Mouse (Mus musculus) intestine, postnatal 0 days (tissue): ENCODE results near the gene Trim71. TPM values are rescaled to one million over a fixed set of nuclear protein-coding genes. Genes with fewer than 3 reads are reported as not detected.

ENCODE experiments used
- ATAC-seq: fragments of 200-750 bp; cut with Nextera tagmentation; 2 replicates; pipeline ENCODE4 v1.8.0; 2017; ENCODE audit warnings: mild to moderate bottlenecking, moderate TSS enrichment, moderate library complexity
- H3K27ac ChIP-seq: fragments of 300-500 bp; sonication (generic); 2 replicates; pipeline ENCODE4 v1.5.1; 2014; ENCODE audit warnings: mild to moderate bottlenecking, low read depth, low read length, moderate library complexity
- H3K27me3 ChIP-seq: fragments of 300-500 bp; sonication (generic); replicated peaks from 2 replicates; pipeline ENCODE4 v1.6.1; 2014; ENCODE audit warnings: low read length, mixed read lengths; ENCODE audit not compliant: control insufficient read depth, insufficient read depth
- H3K36me3 ChIP-seq: fragments of 300-500 bp; sonication (generic); 2 replicates; pipeline ENCODE4 v1.6.1; 2014; ENCODE audit warnings: mild to moderate bottlenecking, moderate library complexity; ENCODE audit not compliant: control insufficient read depth, insufficient read depth
- H3K4me1 ChIP-seq: fragments of 300-500 bp; sonication (generic); replicated peaks from 2 replicates; pipeline ENCODE4 v1.6.1; 2014; ENCODE audit warnings: antibody characterized with exemption, low read length, mixed read lengths; ENCODE audit not compliant: control insufficient read depth, insufficient read depth
- H3K4me2 ChIP-seq: fragments of 300-500 bp; sonication (generic); replicated peaks from 2 replicates; pipeline ENCODE4 v1.6.1; 2014; ENCODE audit warnings: low read depth, mild to moderate bottlenecking, moderate library complexity
- H3K4me3 ChIP-seq: fragments of 300-500 bp; sonication (generic); 2 replicates; pipeline ENCODE4 v1.5.1; 2014; ENCODE audit warnings: low read depth, low read length
- H3K9ac ChIP-seq: fragments of 300-500 bp; sonication (generic); 2 replicates; pipeline ENCODE4 v1.6.1; 2014; ENCODE audit warnings: mild to moderate bottlenecking, low read depth, low read length
- H3K9me3 ChIP-seq: fragments of 300-500 bp; sonication (generic); 2 replicates; pipeline ENCODE4 v1.6.1; 2016; ENCODE audit warnings: mixed run types; ENCODE audit not compliant: control insufficient read depth
- CTCF ChIP-seq: sonication (generic); IDR thresholded peaks from 2 replicates; pipeline ENCODE4 v1.5.1; 2016; ENCODE audit warnings: low read depth, mild to moderate bottlenecking, control low read depth, antibody characterized with exemption, moderate library complexity
- WGBS: fragments of 180-500 bp; shearing (Covaris S2); extraction: QIAGEN DNeasy Blood & Tissue Kit; methylation state at CpG from one replicate; pipeline ENCODE4 v1.1.7; 2014; 5-methylcytosine and 5-hydroxymethylcytosine counted together
- polyA plus RNA-seq: library from polyadenylated mRNA; unstranded; fragments of >200 nt; fragmentation: Nextera tagmentation; extraction: Ambion mirVana; gene quantifications from 2 replicates; pipeline ENCODE4 v1.2.1, GENCODE M21; 2015

Gene Trim71
- polyA plus RNA-seq, 1 experiment from 2014 or later = 1.5 TPM

- no peaks in the 10 kb centered on the region for H3K9me3 ChIP-seq
- no peak overlapping the region for H3K4me3 ChIP-seq
- H3K4me1 ChIP-seq = no peaks in the 10 kb centered on the region
- no peak for ATAC-seq
- no peaks in the 10 kb centered on the region for H3K27me3 ChIP-seq
- H3K27ac ChIP-seq = no peak overlapping the region
- WGBS = 70% methylated on average over 7 of the region's 7 CpGs
- no peak overlapping the region for H3K4me2 ChIP-seq
- no peak for TF ChIP-seq CTCF
- H3K36me3 ChIP-seq = no peaks in the 10 kb centered on the region
- H3K9ac ChIP-seq = no peak overlapping the region
Observed at GRCm38 (mm10) chr9:114496469-114496868, 67.7 kb downstream of the Trim71 start.

- Histone ChIP-seq H3K27me3 (no peaks in the 10 kb centered on the region), H3K27ac (peak overlapping the region; percentile 97), H3K9me3 (no peaks in the 10 kb centered on the region), H3K9ac (peak overlapping the region; percentile 45), H3K4me2 (peak overlapping the region; percentile 41), H3K36me3 (no peaks in the 10 kb centered on the region), H3K4me1 (0 out of 2 replicates have a peak, but pooled peaks cover 6% of the 10 kb centered on the region), H3K4me3 (no peak overlapping the region)
- no peak for TF ChIP-seq CTCF
- WGBS = 39% methylated on average over 23 of the region's 23 CpGs
- ATAC-seq = peak; percentile 96
Observed at GRCm38 (mm10) chr9:114487481-114488258, 76.5 kb downstream of the Trim71 start.

- no peaks in the 10 kb centered on the region for H3K9me3 ChIP-seq
- 0 out of 2 replicates have a peak, but pooled peaks cover 6% of the 10 kb centered on the region for H3K4me1 ChIP-seq
- H3K27me3 ChIP-seq = no peaks in the 10 kb centered on the region
- no peak overlapping the region for H3K9ac ChIP-seq
- H3K4me3 ChIP-seq = no peak overlapping the region
- ATAC-seq = peak; percentile 43
- peak; percentile 32 for TF ChIP-seq CTCF
- WGBS = 36% methylated on average over 4 of the region's 4 CpGs
- H3K4me2 ChIP-seq = 0 out of 2 replicates have a peak overlapping the region, but pooled peaks have one; percentile 41
- H3K36me3 ChIP-seq = no peaks in the 10 kb centered on the region
- peak overlapping the region; percentile 97 for H3K27ac ChIP-seq
Observed at GRCm38 (mm10) chr9:114486808-114487207, 77.4 kb downstream of the Trim71 start.

GRCm38 (mm10) chr9:114484771-114485170 is 79.4 kb downstream of the Trim71 start:
- no peak overlapping the region for H3K27ac ChIP-seq
- no peak for TF ChIP-seq CTCF
- no peak for ATAC-seq
- H3K4me3 ChIP-seq = no peak overlapping the region
- no peak overlapping the region for H3K4me2 ChIP-seq
- 0 out of 2 replicates have a peak, but pooled peaks cover 6% of the 10 kb centered on the region for H3K4me1 ChIP-seq
- H3K9ac ChIP-seq = no peak overlapping the region
- WGBS = 80% methylated on average over 5 of the region's 5 CpGs
- no peaks in the 10 kb centered on the region for H3K27me3 ChIP-seq
- no peaks in the 10 kb centered on the region for H3K36me3 ChIP-seq
- no peaks in the 10 kb centered on the region for H3K9me3 ChIP-seq

- Histone ChIP-seq H3K4me2 (no peak overlapping the region), H3K27ac (no peak overlapping the region), H3K4me1 (no peaks in the 10 kb centered on the region), H3K27me3 (no peaks in the 10 kb centered on the region), H3K36me3 (no peaks in the 10 kb centered on the region; the same call in 1 of the 2 replicates), H3K4me3 (no peak overlapping the region), H3K9ac (no peak overlapping the region), H3K9me3 (no peaks in the 10 kb centered on the region)
- ATAC-seq = no peak
- TF ChIP-seq CTCF = no peak
- 77% methylated on average over 3 of the region's 3 CpGs for WGBS
Observed at GRCm38 (mm10) chr9:114480940-114481339, 83.2 kb downstream of the Trim71 start.

GRCm38 (mm10) chr9:114477019-114477418 is 87.2 kb downstream of the Trim71 start:
- no peak for ATAC-seq
- Histone ChIP-seq H3K4me1 (no peaks in the 10 kb centered on the region; the same call in 1 of the 2 replicates), H3K9me3 (no peaks in the 10 kb centered on the region), H3K4me3 (no peak overlapping the region), H3K9ac (no peak overlapping the region), H3K27ac (no peak overlapping the region), H3K36me3 (peaks cover 11% of the 10 kb centered on the region; the same call in 1 of the 2 replicates), H3K27me3 (no peaks in the 10 kb centered on the region), H3K4me2 (no peak overlapping the region)
- no peak for TF ChIP-seq CTCF
- WGBS = 96% methylated on average over 9 of the region's 9 CpGs
